Mouse (Mus musculus) embryo, embryonic 10.5 days (tissue): ENCODE results near the gene Gon4l.
A peak's percentile ranks its signal among the peaks of the same experiment; 100 is the strongest.
"Not testable (repeated sequence)": the region's sequence is repeated elsewhere in the genome, so short reads cannot be mapped to it uniquely, and the experiment has no call there.

Experiments
- DNase-seq: peaks from one replicate; pipeline ENCODE4 v3.0.0-alpha.2; 2015; ENCODE audit warnings: low spot score

Gene Gon4l

DNA sequence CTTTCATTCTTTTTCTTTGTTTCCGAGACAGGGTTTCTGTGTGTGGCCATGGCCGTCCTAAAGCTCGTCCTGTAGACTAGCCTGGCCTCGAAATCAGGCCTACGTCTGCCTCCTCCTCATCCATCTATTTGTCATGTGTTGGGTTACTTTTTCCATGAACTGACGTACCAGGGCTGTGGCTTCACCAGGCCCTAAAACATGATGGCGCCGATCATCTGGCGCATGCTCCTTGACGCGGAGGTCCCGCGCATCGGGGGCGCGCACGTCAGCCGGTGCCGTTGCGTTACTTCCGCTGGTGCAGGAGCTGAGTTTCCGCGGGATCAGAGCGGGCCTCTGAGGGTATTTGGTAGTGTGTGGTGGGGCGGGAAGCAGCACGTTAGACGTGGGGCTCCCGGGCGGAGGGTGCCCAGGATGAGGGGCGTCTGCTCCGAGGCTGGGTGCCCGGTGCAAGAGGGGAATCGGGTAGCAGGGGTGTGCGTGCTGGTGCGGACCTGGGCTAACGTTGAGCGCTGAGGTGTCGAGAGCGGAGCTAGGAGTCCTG lies at the start of gene Gon4l:
Gene Gon4l (plus strand): TSS at position 281 of the 541 bp plus-strand sequence.
- DNase-seq: peak; percentile 66

- DNase-seq: not testable (repeated sequence)
Measured at GRCm38 (mm10) chr3:88786323-88786722, 48.7 kb upstream of the Gon4l start.

GRCm38 (mm10) chr3:88786805-88787204 lies 48.2 kb upstream of the Gon4l start:
- DNase-seq: not testable (repeated sequence)

GRCm38 (mm10) chr3:88788033-88788432 lies 47.0 kb upstream of the Gon4l start:
- not testable (repeated sequence) for DNase-seq

GRCm38 (mm10) chr3:88797507-88797906 lies 37.5 kb upstream of the Gon4l start:
- not testable (repeated sequence) for DNase-seq

DNA sequence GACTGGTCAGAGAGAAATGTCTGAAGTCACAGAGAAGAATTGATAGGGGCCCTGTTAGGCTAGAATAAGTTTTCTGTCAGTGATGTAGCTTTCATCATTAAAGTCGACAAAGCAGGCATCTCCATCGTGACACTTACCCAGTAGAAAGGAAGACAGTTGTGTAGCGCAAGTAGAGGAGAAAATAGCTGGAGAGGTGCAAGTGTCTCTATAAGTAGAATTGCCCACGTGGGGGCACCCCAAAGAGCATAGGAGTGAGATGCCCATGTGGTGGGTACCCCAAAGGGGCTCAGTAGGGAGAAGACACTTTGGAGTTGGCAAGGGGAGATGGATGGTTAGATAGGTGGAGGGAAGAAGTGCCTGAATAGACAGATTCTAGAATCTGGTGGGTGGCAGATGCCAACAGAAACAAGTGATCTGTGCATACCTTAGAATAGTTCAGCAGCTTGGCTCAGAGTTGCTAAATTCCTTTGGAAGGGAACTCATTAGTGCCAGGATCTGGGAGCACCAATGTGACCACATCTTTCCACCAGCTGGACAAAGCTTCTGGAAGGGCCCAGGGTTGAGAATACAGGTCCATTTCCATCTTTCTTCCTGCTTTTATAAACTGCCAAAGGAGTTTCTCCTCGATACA lies 31.0 kb upstream of the Gon4l start:
- no peak for DNase-seq

DNA sequence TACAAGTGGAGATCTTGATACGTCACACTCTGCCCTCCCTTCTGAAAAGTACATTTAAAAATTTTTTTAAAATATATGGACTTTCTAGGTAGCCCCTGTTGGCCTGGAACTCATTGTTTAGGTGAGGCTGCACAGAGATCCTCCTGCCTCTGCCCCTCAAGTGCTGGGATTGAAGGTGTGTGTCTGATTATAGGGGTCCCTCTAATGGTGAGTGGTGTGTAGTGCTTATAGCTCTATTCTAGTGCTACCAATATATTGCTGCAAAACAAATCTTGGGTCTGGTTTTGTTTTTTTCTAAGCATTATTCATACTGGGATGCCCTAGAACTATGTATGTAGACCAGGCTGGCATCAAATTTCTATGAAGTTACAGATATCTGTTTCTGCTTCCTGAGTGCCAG lies 9.3 kb upstream of the Gon4l start:
- DNase-seq: no peak

- no peak for DNase-seq
Measured at GRCm38 (mm10) chr3:88827231-88827630, 7.8 kb upstream of the Gon4l start.

DNA sequence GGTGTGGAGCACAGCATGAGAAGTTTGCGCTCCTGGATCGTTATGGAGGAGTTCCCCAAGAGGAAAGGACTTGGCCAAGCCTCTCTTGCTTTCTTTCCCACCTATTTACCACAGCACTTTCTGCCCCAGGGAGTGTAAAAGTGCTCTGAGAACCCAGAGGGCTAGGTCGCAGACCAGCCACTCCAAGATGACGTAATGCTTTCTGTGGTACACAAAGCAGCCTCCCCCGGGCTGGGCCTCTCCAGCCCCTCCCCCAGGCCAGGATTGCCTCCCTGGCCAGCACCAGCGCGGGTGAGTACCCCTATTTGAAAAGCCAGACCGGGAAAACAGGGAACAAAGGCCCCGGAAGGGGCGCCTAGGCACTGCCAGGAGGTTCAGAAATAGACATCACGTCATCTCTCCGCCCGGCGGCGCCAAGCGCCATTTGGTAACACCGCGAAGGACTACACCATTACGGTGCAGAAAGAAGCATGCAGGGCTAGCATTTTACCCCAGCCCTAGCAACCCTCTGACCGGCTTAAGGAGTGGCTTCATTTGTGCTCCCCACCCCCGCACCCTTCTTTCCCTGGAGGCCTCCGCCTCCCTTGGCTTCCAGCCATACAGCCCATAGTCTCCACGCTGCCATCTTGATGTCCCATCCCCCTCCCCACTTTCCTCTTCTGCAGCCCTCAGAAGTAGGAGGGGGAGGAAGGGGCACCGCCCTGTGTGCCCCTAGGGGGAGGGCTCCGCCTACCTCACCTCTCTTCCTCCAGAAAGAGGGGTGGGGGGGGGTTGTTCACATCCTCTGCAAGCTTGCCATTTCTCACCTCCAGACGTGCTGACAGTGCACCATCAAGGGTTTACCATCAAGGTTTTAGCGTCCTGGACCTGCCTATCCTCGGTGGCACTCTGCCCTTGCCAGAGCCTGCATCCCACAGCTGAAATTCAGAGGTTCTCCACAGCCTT lies 3.6 kb upstream of the Gon4l start:
- DNase-seq: peak; percentile 72

DNA sequence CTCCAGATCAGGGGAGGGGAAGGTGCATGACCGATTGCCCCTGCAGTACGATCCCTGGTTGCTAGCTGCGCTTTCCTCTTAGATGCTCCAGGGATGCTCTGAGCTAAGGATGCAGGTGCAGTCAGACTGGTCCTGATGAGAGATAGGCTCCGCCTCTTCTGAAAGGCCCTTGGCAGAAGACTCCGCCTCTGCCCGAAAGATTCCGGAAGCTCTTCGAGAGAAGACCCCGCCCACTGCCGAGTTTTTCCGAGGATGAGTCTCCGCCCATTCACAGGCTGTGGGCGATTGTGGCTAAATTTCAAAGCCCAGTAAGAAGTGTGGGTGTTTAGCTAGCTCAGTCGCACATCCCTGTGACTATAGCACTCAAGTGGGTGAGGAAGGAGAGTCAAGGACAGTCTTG lies 2.6 kb upstream of the Gon4l start:
- DNase-seq: peak; percentile 82

- DNase-seq: no peak
Measured at GRCm38 (mm10) chr3:88849172-88849571, 14.1 kb downstream of the Gon4l start.

DNA sequence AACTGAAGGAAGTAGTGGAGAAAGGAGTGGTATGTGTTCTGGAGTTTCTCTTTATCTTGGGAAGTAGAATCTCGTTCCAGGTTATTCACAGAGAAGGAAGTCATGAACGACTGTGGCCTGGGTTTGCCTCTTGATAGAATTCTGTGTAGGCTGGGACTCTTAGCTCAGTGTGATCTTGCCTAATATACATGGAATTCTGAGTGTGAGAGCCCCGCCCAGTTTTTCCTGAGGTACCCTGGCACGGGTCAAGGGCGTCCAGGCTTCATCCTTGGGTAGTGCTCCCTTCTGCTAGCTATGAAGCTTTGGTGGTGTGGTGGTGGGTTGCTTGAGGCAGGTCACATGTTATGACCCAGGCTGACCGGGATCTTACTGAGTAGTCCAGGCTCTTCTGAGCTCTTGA lies 20.8 kb downstream of the Gon4l start:
- no peak for DNase-seq

- no peak for DNase-seq
Measured at GRCm38 (mm10) chr3:88862129-88862528, 27.1 kb downstream of the Gon4l start.

DNA sequence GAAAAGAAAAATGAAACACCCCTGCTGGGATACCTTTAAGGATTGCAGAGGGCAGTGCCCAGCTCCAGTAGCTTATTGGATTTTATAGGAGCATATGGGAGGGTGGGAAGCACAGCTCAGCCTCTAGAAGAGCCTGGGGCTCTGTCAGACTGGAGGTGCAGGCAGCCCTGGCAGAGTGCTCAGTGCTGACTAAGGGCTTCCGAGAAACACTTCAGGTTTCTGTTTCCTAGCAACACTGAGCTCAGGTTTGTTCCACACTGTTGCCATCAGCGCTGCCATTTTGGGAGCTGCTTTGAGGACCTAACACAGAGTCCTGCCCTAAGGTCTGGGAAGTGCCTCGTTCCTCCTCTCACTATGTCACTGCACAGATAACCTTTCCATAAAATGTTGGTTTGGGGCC lies 31.7 kb downstream of the Gon4l start:
- not testable (repeated sequence) for DNase-seq

DNA sequence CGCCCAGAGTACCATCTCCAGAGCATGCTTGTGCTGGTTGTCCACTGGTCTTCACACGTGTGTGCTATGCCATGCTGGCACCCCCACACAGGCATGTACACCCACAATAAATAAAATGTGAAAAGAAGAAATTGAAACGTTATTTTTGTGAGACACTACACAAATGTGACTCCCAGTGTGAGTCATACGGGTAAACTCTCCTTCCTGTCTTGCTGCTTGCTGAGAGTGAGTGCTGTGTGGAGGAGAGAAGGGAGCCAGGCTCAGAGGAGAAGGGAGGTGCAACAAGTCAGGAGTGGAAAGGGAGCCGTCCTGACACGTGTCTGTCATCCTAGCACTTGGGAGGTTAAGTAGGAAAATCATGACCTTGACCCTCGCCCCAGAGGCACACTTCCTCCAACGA lies 32.1 kb downstream of the Gon4l start:
- DNase-seq: not testable (repeated sequence)

DNA sequence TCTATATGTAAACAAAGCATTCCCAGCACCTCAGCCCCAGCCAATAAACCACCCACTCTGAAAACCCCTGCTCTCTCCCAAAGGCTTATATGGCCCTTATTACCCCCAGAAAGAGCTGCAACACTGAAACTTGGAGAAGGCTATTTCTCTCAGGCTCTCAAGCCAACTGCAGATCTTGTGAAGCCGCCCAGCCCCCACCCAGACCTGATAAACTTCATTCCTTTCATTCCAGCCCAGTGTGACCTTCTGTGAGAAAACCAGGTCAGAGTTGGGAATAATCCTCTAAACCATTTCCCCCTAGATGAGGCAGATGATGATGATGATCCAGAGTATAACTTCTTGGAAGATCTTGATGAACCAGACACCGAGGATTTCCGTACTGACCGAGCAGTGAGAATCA lies 33.4 kb downstream of the Gon4l start:
- not testable (repeated sequence) for DNase-seq

DNA sequence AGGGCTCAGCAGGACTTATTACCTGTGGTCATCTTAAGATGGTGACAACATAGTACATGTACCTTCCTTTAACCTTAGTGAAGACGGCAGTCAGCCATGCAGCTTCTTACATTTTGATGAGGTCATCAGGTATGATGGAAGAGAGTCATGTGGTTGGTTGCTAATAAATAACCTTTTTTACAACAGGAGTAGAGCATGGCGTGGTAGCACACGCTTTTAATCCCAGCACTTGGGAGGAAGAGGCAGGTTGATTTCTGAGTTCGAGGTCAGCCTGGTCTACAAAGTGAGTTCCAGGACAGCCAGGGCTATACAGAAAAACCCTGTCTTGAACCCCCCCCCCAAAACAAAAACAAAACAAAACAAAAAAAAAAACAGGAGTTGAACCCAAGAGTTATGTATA lies 47.5 kb downstream of the Gon4l start:
- not testable (repeated sequence) for DNase-seq

GRCm38 (mm10) chr3:88893011-88893410 lies 58.0 kb downstream of the Gon4l start:
- DNase-seq: not testable (repeated sequence)

DNA sequence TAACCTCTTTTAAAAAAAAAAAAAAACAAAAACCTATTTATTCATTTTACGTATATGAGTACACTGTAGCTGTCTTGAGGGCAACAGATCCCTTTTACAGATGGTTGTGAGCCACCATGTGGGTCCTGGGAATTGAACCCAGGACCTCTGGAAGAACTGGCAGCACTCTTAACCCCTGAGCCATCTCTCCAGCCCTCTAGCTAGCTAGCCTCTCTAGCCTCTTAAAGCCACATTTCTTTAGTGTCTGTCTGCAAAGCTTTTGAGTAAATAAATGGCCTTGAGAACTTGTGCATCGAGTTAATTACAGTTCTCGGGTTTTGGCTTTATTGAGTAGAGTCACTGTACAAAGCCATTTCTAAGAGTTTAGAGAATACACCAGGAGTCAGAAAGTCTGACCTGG lies 69.8 kb downstream of the Gon4l start:
- DNase-seq: no peak

GRCm38 (mm10) chr3:88905209-88905608 lies 70.2 kb downstream of the Gon4l start:
- no peak for DNase-seq

- DNase-seq: no peak
Measured at GRCm38 (mm10) chr3:88905741-88906140, 70.7 kb downstream of the Gon4l start.

DNA sequence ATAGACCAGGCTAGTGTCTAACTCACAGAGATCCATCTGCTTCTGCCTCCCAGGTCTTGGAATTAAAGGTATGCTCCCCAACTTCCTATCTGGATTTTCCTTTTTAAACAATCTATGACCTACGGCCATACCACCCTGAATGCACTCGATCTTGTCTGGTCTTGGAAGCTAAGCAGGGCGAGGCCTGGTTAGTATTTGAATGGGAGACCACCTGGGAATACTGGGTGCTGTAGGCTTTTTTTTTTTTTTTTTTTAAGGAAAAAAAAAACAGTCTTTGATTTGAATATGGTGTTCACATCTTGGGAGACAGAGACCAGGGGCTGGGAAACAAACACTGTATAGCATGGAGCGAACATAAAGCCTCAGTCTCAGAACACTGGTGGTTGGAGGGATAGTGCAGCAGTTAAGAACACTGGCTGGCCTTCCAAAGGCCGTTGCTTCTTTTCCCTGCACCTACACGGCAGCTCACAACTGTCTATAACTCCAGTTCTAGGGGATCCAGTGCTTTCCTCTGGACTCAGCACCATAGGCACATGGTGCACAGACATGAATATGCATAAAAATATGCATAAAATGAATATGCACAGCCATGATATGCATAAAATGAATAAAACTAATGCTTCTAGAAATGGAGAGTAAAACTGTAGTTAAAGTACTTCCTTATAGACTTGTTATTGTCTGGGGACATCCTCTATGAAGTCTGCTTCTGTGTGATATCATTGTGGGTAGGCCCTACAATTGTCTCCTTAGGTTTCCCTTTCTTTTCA lies 71.5 kb downstream of the Gon4l start:
- no peak for DNase-seq
